Mouse (Mus musculus) cerebellum, adult 2 months (tissue): Measurements from ENCODE around the gene Itpr1. TPM values are rescaled to one million over a fixed set of nuclear protein-coding genes. Genes with fewer than 3 reads are reported as not detected.
A peak's percentile ranks its signal among the peaks of the same experiment; 100 is the strongest.

ENCODE experiments used
- DNase-seq, 2 experiments: peaks; one replicate each; pipeline ENCODE4 v3.0.0; 2021
- H3K27ac ChIP-seq: fragments of 200-500 bp; 2 replicates; pipeline ENCODE4 v1.5.1; 2012; ENCODE audit warnings: low read length, control low read depth, inconsistent platforms; ENCODE audit not compliant: insufficient read depth
- H3K27me3 ChIP-seq: fragments of 200-500 bp; 2 replicates; pipeline ENCODE4 v1.6.1; 2012; ENCODE audit warnings: inconsistent platforms, mild to moderate bottlenecking, low read length, moderate library complexity; ENCODE audit not compliant: control insufficient read depth, insufficient read depth
- H3K4me1 ChIP-seq: fragments of 200-500 bp; 2 replicates; pipeline ENCODE4 v1.6.1; 2011; ENCODE audit warnings: low read length; ENCODE audit not compliant: control insufficient read depth, insufficient read depth
- H3K4me3 ChIP-seq: fragments of 200-500 bp; replicated peaks from 2 replicates; pipeline ENCODE3; 2011; ENCODE audit warnings: mild to moderate bottlenecking, low read depth, low read length, control low read depth; ENCODE audit not compliant: insufficient read depth
- CTCF ChIP-seq: fragments of 200-500 bp; IDR thresholded peaks from 2 replicates; pipeline ENCODE4 v1.5.1; 2011; ENCODE audit warnings: low read depth, mild to moderate bottlenecking, control low read depth, low read length, moderate library complexity, borderline replicate concordance; ENCODE audit not compliant: insufficient read depth
- POLR2A ChIP-seq: fragments of 200-500 bp; IDR thresholded peaks from 2 replicates; pipeline ENCODE4 v1.6.1; 2011; ENCODE audit warnings: low read length, control low read depth, borderline replicate concordance; ENCODE audit not compliant: insufficient read depth
- WGBS: fragments of 180-500 bp; shearing (Covaris S2); methylation state at CpG from one replicate; pipeline ENCODE4 v1.1.7; 2018; 5-methylcytosine and 5-hydroxymethylcytosine counted together
- polyA plus RNA-seq: library from polyadenylated mRNA; depleted of rRNA; stranded (reverse); fragments of >200 nt; gene quantifications from 2 replicates; pipeline ENCODE4 v1.2.3, GENCODE M21; 2012

Gene Itpr1
- polyA plus RNA-seq, 1 experiment: 529 TPM

GRCm38 (mm10) chr6:108313997-108314396, 101.1 kb downstream of the Itpr1 start:
- Histone ChIP-seq H3K4me1 (no peaks in the 10 kb centered on the region), H3K4me3 (no peak overlapping the region), H3K27me3 (no peaks in the 10 kb centered on the region), H3K27ac (no peak overlapping the region)
- TF ChIP-seq CTCF (no peak), POLR2A (no peak)
- no peak for DNase-seq
- WGBS: 100% methylated on average over 1 of the region's 1 CpGs

GRCm38 (mm10) chr6:108316268-108316824, 103.5 kb downstream of the Itpr1 start:
- no peak for DNase-seq
- Histone ChIP-seq H3K27ac (no peak overlapping the region), H3K4me1 (no peaks in the 10 kb centered on the region), H3K4me3 (no peak overlapping the region), H3K27me3 (no peaks in the 10 kb centered on the region)
- no peak for TF ChIP-seq POLR2A
- no peak for TF ChIP-seq CTCF
- 15% methylated on average over 4 of the region's 4 CpGs for WGBS

- WGBS: 40% methylated on average over 1 of the region's 1 CpGs
- TF ChIP-seq POLR2A (no peak), CTCF (no peak)
- no peak overlapping the region for H3K4me3 ChIP-seq
- no peaks in the 10 kb centered on the region for H3K27me3 ChIP-seq
- no peak overlapping the region for H3K27ac ChIP-seq
- H3K4me1 ChIP-seq: no peaks in the 10 kb centered on the region; the same call in 1 of the 2 replicates
- no peak for DNase-seq
Observed at GRCm38 (mm10) chr6:108316951-108317350, 104.1 kb downstream of the Itpr1 start.

GRCm38 (mm10) chr6:108321653-108322052, 108.8 kb downstream of the Itpr1 start:
- 0 out of 2 replicates have a peak overlapping the region, but pooled peaks have one; percentile 16 for H3K27ac ChIP-seq
- WGBS: 19% methylated on average over 2 of the region's 2 CpGs
- H3K4me1 ChIP-seq: peaks cover 3% of the 10 kb centered on the region; the same call in 1 of the 2 replicates
- no peaks in the 10 kb centered on the region for H3K27me3 ChIP-seq
- no peak overlapping the region for H3K4me3 ChIP-seq
- peak; percentile 30 to 55 for DNase-seq
- TF ChIP-seq POLR2A (no peak), CTCF (no peak)

- no peaks in the 10 kb centered on the region for H3K27me3 ChIP-seq
- no peak overlapping the region for H3K27ac ChIP-seq
- H3K4me3 ChIP-seq: no peak overlapping the region
- TF ChIP-seq CTCF (no peak), POLR2A (no peak)
- peaks cover 3% of the 10 kb centered on the region; the same call in 1 of the 2 replicates for H3K4me1 ChIP-seq
- no peak for DNase-seq
- 91% methylated on average over 6 of the region's 6 CpGs for WGBS
Observed at GRCm38 (mm10) chr6:108324464-108325025, 111.6 kb downstream of the Itpr1 start.

- Histone ChIP-seq H3K27me3 (no peaks in the 10 kb centered on the region), H3K4me1 (peaks cover 3% of the 10 kb centered on the region; the same call in 1 of the 2 replicates), H3K4me3 (no peak overlapping the region), H3K27ac (no peak overlapping the region)
- no peak for DNase-seq
- TF ChIP-seq CTCF: no peak
- TF ChIP-seq POLR2A: no peak
- WGBS: 97% methylated on average over 10 of the region's 10 CpGs
Observed at GRCm38 (mm10) chr6:108325400-108325799, 112.5 kb downstream of the Itpr1 start.

GRCm38 (mm10) chr6:108325948-108326411, 113.1 kb downstream of the Itpr1 start:
- TF ChIP-seq CTCF (no peak), POLR2A (no peak)
- Histone ChIP-seq H3K27me3 (no peaks in the 10 kb centered on the region), H3K27ac (no peak overlapping the region), H3K4me3 (no peak overlapping the region), H3K4me1 (peaks cover 3% of the 10 kb centered on the region; the same call in 1 of the 2 replicates)
- WGBS: 94% methylated on average over 12 of the region's 12 CpGs
- no peak for DNase-seq

GRCm38 (mm10) chr6:108326751-108327161, 113.9 kb downstream of the Itpr1 start:
- Histone ChIP-seq H3K27ac (no peak overlapping the region), H3K27me3 (no peaks in the 10 kb centered on the region), H3K4me1 (0 out of 2 replicates have a peak, but pooled peaks cover 3% of the 10 kb centered on the region), H3K4me3 (no peak overlapping the region)
- no peak for TF ChIP-seq CTCF
- no peak for TF ChIP-seq POLR2A
- WGBS: 63% methylated on average over 10 of the region's 10 CpGs
- DNase-seq: no peak
